Mouse (Mus musculus) liver, postnatal 0 days (tissue): ENCODE measurements around the gene Cfhr2.

Experiments
- CTCF ChIP-seq: sonication (generic); IDR thresholded peaks from 2 replicates; pipeline ENCODE4 v1.5.1; 2016; ENCODE audit warnings: antibody characterized with exemption, low read depth
- EP300 ChIP-seq: IDR thresholded peaks from 2 replicates; pipeline ENCODE4 v1.6.1; 2016; ENCODE audit warnings: antibody characterized with exemption, low read depth, mild to moderate bottlenecking

DNA sequence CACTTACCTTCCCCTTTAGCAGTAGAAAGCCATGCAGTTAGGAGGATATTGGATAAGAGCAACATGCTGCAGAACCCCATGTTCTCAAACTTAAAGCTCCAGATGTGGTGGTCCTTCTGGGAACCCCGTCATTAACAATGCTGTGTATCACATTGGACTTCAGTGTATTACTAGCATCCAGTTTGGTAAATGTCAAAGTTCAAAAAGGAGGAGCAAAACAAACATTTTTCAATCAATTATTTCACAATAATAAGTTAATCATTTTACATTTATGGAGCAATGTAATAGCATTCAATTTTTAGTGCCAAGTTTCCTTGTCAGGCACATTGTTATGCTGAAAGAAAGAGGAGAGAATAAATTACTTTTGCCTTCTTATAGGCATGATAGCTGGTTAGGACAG, at the start of gene Cfhr2:
- TF ChIP-seq CTCF (no peak), EP300 (peak; percentile 43; the same call in 1 of the 2 replicates)
